Mouse (Mus musculus) ES-Bruce4 (cell line): ENCODE results near the gene Yes1. TPM values are rescaled to one million over a fixed set of nuclear protein-coding genes. Genes with fewer than 3 reads are reported as not detected.
A peak's percentile ranks its signal among the peaks of the same experiment; 100 is the strongest.

ENCODE experiments used
- H3K27ac ChIP-seq: 2 replicates; pipeline ENCODE4 v1.5.1; 2012; ENCODE audit warnings: low read length, inconsistent platforms; ENCODE audit not compliant: insufficient read depth
- H3K27me3 ChIP-seq: 2 replicates; pipeline ENCODE4 v1.6.1; 2012; ENCODE audit warnings: mild to moderate bottlenecking, low read length, inconsistent platforms; ENCODE audit not compliant: control insufficient read depth, poor library complexity, insufficient read depth, severe bottlenecking
- H3K36me3 ChIP-seq: 2 replicates; pipeline ENCODE4 v1.6.1; 2012; ENCODE audit warnings: inconsistent platforms, mild to moderate bottlenecking, low read length, moderate library complexity; ENCODE audit not compliant: control insufficient read depth, poor library complexity, insufficient read depth, severe bottlenecking
- H3K4me1 ChIP-seq: one replicate; pipeline ENCODE4 v1.8.1; 2011; ENCODE audit warnings: low read length; ENCODE audit not compliant: control insufficient read depth, insufficient read depth
- H3K4me3 ChIP-seq: 2 replicates; pipeline ENCODE4 v1.5.1; 2011; ENCODE audit warnings: low read depth, mild to moderate bottlenecking, low read length
- H3K9ac ChIP-seq: 2 replicates; pipeline ENCODE4 v1.6.1; 2012; ENCODE audit warnings: low read depth, mild to moderate bottlenecking, inconsistent platforms; ENCODE audit not compliant: poor library complexity, severe bottlenecking
- H3K9me3 ChIP-seq: replicated peaks from 2 replicates; pipeline ENCODE4 v1.6.1; 2012; ENCODE audit warnings: mild to moderate bottlenecking, low read length, inconsistent platforms; ENCODE audit not compliant: control insufficient read depth, poor library complexity, insufficient read depth, severe bottlenecking
- CTCF ChIP-seq: IDR thresholded peaks from one replicate; pipeline ENCODE4 v1.8.1; 2011; ENCODE audit warnings: low read depth, low read length
- EP300 ChIP-seq: IDR thresholded peaks from 2 replicates; pipeline ENCODE4 v1.6.1; 2011; ENCODE audit warnings: low read depth, low read length; ENCODE audit not compliant: insufficient read depth
- POLR2A ChIP-seq: IDR thresholded peaks from one replicate; pipeline ENCODE4 v1.8.1; 2011; ENCODE audit warnings: low read length; ENCODE audit not compliant: insufficient read depth
- polyA plus RNA-seq: library from polyadenylated mRNA; stranded (reverse); fragments of >200 nt; gene quantifications from 2 replicates; pipeline ENCODE4 v1.2.4, GENCODE M21; 2011; ENCODE audit warnings: low read depth; ENCODE audit not compliant: missing spikeins, insufficient read depth, insufficient read length

The Yes1 gene
- polyA plus RNA-seq, 1 experiment = 65.5 TPM

DNA sequence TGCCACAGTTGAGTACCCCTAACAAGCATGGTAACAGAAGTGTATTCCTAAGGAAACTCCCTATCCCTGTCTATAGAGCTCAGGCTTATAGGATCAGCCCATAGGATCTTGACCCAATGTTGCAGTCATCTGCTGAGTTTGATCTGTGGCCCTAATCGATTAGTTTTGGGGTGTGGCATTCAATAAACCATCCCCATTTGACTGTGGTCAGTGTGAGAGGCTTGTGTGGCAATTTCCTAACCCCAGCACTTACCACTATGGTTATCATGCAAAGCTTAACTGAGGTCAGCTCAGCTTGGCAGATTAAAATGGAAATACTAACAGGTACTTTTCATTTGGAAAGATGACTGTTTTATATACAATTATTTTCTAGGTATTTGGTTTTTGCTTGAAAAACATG lies 5.1 kb upstream of the Yes1 start:
- Histone ChIP-seq H3K9me3 (0 out of 2 replicates have a peak, but pooled peaks cover 3% of the 10 kb centered on the region), H3K36me3 (no peaks in the 10 kb centered on the region), H3K9ac (no peak overlapping the region), H3K27me3 (no peaks in the 10 kb centered on the region), H3K4me3 (no peak overlapping the region), H3K27ac (no peak overlapping the region), H3K4me1 (no peaks in the 10 kb centered on the region)
- TF ChIP-seq POLR2A (no peak), CTCF (no peak), EP300 (no peak)

DNA sequence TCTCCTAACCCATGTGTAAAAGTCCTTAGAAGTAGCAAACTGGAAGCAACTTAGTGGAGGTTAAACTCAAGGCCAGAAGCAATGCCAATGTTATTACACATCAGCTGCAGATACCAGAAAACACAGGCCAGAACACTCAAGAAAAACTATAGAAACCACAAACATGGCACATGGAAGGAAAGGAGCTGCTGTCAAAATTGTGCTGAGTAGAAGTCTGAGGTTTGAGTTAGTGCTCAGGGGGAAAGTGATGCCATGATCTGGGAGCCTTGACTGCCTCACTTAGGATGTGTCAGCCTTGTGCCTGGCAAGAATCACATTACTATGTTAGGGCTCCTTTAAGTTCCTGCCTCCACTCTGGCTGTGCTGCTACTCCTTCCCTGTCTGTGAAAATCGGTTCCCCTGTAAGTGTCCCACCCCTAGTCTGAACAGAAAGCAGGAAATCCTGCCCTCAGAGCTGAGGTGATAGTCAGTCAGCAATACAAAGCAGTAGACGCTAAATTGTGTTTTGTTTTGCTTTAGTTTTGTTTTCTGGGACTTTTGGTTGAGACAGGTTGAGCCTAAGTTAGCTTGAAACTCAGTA lies 3.1 kb upstream of the Yes1 start:
- Histone ChIP-seq H3K36me3 (no peaks in the 10 kb centered on the region), H3K9me3 (no peaks in the 10 kb centered on the region), H3K4me1 (no peaks in the 10 kb centered on the region), H3K27ac (no peak overlapping the region), H3K4me3 (no peak overlapping the region), H3K9ac (no peak overlapping the region), H3K27me3 (no peaks in the 10 kb centered on the region)
- TF ChIP-seq EP300 = no peak
- TF ChIP-seq CTCF = no peak
- TF ChIP-seq POLR2A = no peak

DNA sequence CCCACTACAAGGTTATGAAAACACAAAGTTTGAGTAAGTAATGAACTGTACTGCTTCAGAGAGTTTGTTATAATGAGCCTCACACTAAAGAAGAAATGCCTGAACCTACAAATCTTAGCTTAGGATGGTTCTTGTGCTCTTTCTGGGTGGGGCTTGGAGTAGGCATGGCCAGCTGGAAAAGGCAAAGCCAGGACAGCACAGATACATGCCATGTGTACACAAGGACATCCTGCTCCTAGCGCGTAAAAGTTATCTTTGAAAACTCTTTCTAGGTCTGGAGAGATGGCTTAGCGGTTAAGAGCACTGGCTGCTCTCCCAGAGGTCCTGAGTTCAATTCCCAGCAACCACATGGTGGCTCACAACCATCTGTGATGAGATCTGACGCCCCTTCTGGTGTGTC lies 2.5 kb upstream of the Yes1 start:
- Histone ChIP-seq H3K36me3 (no peaks in the 10 kb centered on the region), H3K4me3 (no peak overlapping the region), H3K4me1 (no peaks in the 10 kb centered on the region), H3K27me3 (no peaks in the 10 kb centered on the region), H3K9me3 (no peaks in the 10 kb centered on the region), H3K9ac (no peak overlapping the region), H3K27ac (no peak overlapping the region)
- TF ChIP-seq EP300 = no peak
- TF ChIP-seq POLR2A = no peak
- TF ChIP-seq CTCF = no peak

GRCm38 (mm10) chr5:32610064-32610800 lies 739 bp upstream of the Yes1 start:
- H3K4me1 ChIP-seq = no peaks in the 10 kb centered on the region
- H3K27me3 ChIP-seq = no peaks in the 10 kb centered on the region
- TF ChIP-seq POLR2A = no peak
- TF ChIP-seq EP300 = no peak
- no peak for TF ChIP-seq CTCF
- peak overlapping the region; percentile 55 for H3K27ac ChIP-seq
- H3K9ac ChIP-seq = peak overlapping the region; percentile 85
- H3K9me3 ChIP-seq = no peaks in the 10 kb centered on the region
- peak overlapping the region; percentile 80 for H3K4me3 ChIP-seq
- H3K36me3 ChIP-seq = no peaks in the 10 kb centered on the region

GRCm38 (mm10) chr5:32611341-32611961 lies 480 bp downstream of the Yes1 start:
- H3K9me3 ChIP-seq = no peaks in the 10 kb centered on the region
- H3K27me3 ChIP-seq = no peaks in the 10 kb centered on the region
- H3K4me3 ChIP-seq = peak overlapping the region; percentile 95
- H3K4me1 ChIP-seq = no peaks in the 10 kb centered on the region
- peak overlapping the region; percentile 1; the same call in 1 of the 2 replicates for H3K27ac ChIP-seq
- no peak for TF ChIP-seq POLR2A
- H3K9ac ChIP-seq = peak overlapping the region; percentile 85
- no peaks in the 10 kb centered on the region for H3K36me3 ChIP-seq

DNA sequence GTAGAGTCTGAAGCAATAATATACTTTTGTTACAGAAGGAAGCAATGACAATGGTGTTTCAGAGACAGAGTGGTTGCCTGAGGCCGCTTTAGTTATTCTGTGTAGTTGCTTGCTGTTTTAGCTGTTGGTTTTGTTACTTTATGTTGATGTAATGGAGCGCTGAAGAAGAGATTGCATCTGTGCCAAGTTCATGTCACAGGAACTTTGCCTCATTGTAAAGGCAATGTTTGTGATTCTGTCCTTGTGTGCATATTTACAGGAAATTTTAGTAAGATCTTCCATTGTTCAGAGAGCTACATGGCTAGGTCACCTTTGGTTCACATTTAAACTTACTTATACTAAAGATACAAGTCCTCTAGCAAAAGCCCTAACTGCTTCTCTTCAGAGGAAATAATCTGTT lies 3.3 kb downstream of the Yes1 start:
- peak overlapping the region; percentile 53; the same call in 1 of the 2 replicates for H3K27ac ChIP-seq
- no peaks in the 10 kb centered on the region for H3K9me3 ChIP-seq
- peaks cover 1% of the 10 kb centered on the region for H3K4me1 ChIP-seq
- no peaks in the 10 kb centered on the region for H3K36me3 ChIP-seq
- H3K27me3 ChIP-seq = no peaks in the 10 kb centered on the region
- TF ChIP-seq CTCF (no peak), EP300 (no peak), POLR2A (no peak)
- H3K9ac ChIP-seq = 0 out of 2 replicates have a peak overlapping the region, but pooled peaks have one; percentile 37
- no peak overlapping the region for H3K4me3 ChIP-seq
